In the genomic region with DNA sequence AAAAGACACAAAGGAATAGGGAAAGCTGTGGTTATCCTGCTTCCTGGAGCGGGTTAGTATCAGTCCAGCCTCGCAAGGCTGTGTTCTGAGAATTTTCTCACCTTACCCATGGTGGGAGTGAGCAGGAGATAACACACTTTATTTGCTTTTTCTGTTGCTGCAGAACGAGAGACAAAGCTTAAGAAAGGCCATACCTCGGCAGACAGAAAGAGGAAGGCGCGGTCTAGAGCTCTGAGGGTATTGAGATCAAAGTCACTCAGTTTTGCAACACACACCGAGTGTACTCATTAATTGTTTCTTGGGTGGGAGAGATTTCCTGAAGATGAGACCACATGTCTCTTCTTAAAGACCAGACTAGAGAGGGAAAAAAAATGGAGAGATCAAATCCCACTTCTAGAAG, we compare ENCODE assay signal across 15 mouse cellular contexts. TPM values are rescaled to one million over a fixed set of nuclear protein-coding genes. Genes with fewer than 3 reads are reported as not detected.
DNase-seq lines count a peak whose midpoint lies in the region; ATAC-seq and TF ChIP-seq lines count a peak whose summit lies in the region.
"Had no signal": no experiment of that assay in that cellular context is flagged by ENCODE, and none has a peak within 500 bp of the region (broad histone marks: within the 10 kb centered on the region; RNA-seq: fewer than 3 reads in every experiment).

No protein-coding gene starts in this region.

- 54% methylated on average over 7 of the region's 7 CpGs for WGBS in liver, adult 2 months
- 41% methylated on average over 7 of the region's 7 CpGs for WGBS in liver, embryonic 11.5 days
- WGBS in stomach, postnatal 0 days, result 51% methylated on average over 7 of the region's 7 CpGs
- 83% methylated on average over 7 of the region's 7 CpGs for WGBS in hindbrain, embryonic 10.5 days

- H3K9me3 ChIP-seq in liver, embryonic 11.5 days (ENCODE audit: control insufficient read depth, low read length), result no peaks in the 10 kb centered on the region
- no peaks in the 10 kb centered on the region for H3K9me3 ChIP-seq in stomach, postnatal 0 days (ENCODE audit: control insufficient read depth, low read length)
- no peaks in the 10 kb centered on the region for H3K9me3 ChIP-seq in hindbrain, embryonic 10.5 days
- H3K9me3 ChIP-seq: embryonic facial prominence, embryonic 12.5 days had no signal

- TF ChIP-seq EP300 in stomach, postnatal 0 days (optimal IDR thresholded peaks at IDR 0.05), result no peak

- no peaks in the 10 kb centered on the region for H3K79me2 ChIP-seq in liver, adult 2 months (ENCODE audit: control insufficient read depth, insufficient read depth, low read length)

- no peaks in the 10 kb centered on the region for H3K36me3 ChIP-seq in liver, adult 2 months (ENCODE audit: control insufficient read depth, insufficient read depth, low read length)
- no peaks in the 10 kb centered on the region for H3K36me3 ChIP-seq in liver, embryonic 11.5 days (ENCODE audit: control insufficient read depth, insufficient read depth, low read length)
- no peaks in the 10 kb centered on the region for H3K36me3 ChIP-seq in stomach, postnatal 0 days (ENCODE audit: control insufficient read depth, insufficient read depth, low read length)
- no peaks in the 10 kb centered on the region for H3K36me3 ChIP-seq in hindbrain, embryonic 10.5 days
- H3K36me3 ChIP-seq: embryonic facial prominence, embryonic 12.5 days had no signal

- peaks cover 8% of the 10 kb centered on the region for H3K4me1 ChIP-seq in liver, adult 2 months (ENCODE audit: control insufficient read depth, insufficient read depth, low read length)
- no peaks in the 10 kb centered on the region for H3K4me1 ChIP-seq in liver, embryonic 11.5 days (replicated peaks; ENCODE audit: control insufficient read depth, insufficient read depth, low read length)
- no peaks in the 10 kb centered on the region for H3K4me1 ChIP-seq in stomach, postnatal 0 days (replicated peaks; ENCODE audit: control insufficient read depth, insufficient read depth)
- peaks cover 13% of the 10 kb centered on the region for H3K4me1 ChIP-seq in hindbrain, embryonic 10.5 days (replicated peaks)
- H3K4me1 ChIP-seq: embryonic facial prominence, embryonic 12.5 days had no signal

- H3K9ac ChIP-seq in liver, adult 2 months (ENCODE audit: low read depth, low read length), result no peak overlapping the region
- no peak overlapping the region for H3K9ac ChIP-seq in liver, embryonic 11.5 days (ENCODE audit: low read depth, low read length)
- H3K9ac ChIP-seq in stomach, postnatal 0 days (ENCODE audit: low read length), result no peak overlapping the region
- H3K9ac ChIP-seq: embryonic facial prominence, embryonic 12.5 days had no signal

- no peak for DNase-seq in liver, adult 2 months (ENCODE audit: extremely low read depth, low read depth, low spot score)
- DNase-seq in liver, embryonic 11.5 days (ENCODE audit: low spot score), result no peak
- DNase-seq in thymus, postnatal 0 days (ENCODE audit: low spot score), result peak; percentile 53
- DNase-seq in thymus, adult 18-20 months, result no peak
- DNase-seq in stomach, postnatal 0 days (ENCODE audit: low spot score), result no peak
- no peak for DNase-seq in testis, postnatal 10 days (ENCODE audit: low spot score)
- no peak for DNase-seq in hindbrain, embryonic 10.5 days (ENCODE audit: low spot score)
- DNase-seq: cerebellum, adult 11-12 months; gastrocnemius, postnatal 10 days; heart, postnatal 10 days; liver; spleen, adult 18-20 months had no signal

- H3K27me3 ChIP-seq in liver, adult 2 months (ENCODE audit: control insufficient read depth, insufficient read depth, low read length), result no peaks in the 10 kb centered on the region
- no peaks in the 10 kb centered on the region for H3K27me3 ChIP-seq in liver, embryonic 11.5 days (replicated peaks; ENCODE audit: control insufficient read depth, insufficient read depth, low read length)
- H3K27me3 ChIP-seq in stomach, postnatal 0 days (ENCODE audit: control insufficient read depth, insufficient read depth, low read length), result no peaks in the 10 kb centered on the region
- H3K27me3 ChIP-seq in hindbrain, embryonic 10.5 days (ENCODE audit: insufficient read depth, poor library complexity, severe bottlenecking), result no peaks in the 10 kb centered on the region
- H3K27me3 ChIP-seq: embryonic facial prominence, embryonic 12.5 days had no signal

- TF ChIP-seq CTCF in liver, adult 2 months (IDR thresholded peaks at IDR 0.05; ENCODE audit: low read depth, low read length), result no peak
- TF ChIP-seq CTCF in stomach, postnatal 0 days (IDR thresholded peaks at IDR 0.05; ENCODE audit: low read depth), result no peak

- H3K4me3 ChIP-seq in liver, adult 2 months (ENCODE audit: insufficient read depth, low read depth, low read length), result no peak overlapping the region
- no peak overlapping the region for H3K4me3 ChIP-seq in liver, embryonic 11.5 days (ENCODE audit: low read depth, low read length)
- H3K4me3 ChIP-seq in stomach, postnatal 0 days (ENCODE audit: low read depth, low read length), result no peak overlapping the region
- no peak overlapping the region for H3K4me3 ChIP-seq in hindbrain, embryonic 10.5 days
- H3K4me3 ChIP-seq: embryonic facial prominence, embryonic 12.5 days had no signal

- TF ChIP-seq POLR2A in liver, adult 2 months (IDR thresholded peaks at IDR 0.05; ENCODE audit: extremely low read depth, insufficient read depth, low read length), result no peak

- peak overlapping the region; percentile 63 for H3K27ac ChIP-seq in liver, adult 2 months (replicated peaks; ENCODE audit: insufficient read depth, low read depth, low read length)
- no peak overlapping the region for H3K27ac ChIP-seq in liver, embryonic 11.5 days (ENCODE audit: low read depth, low read length)
- H3K27ac ChIP-seq in stomach, postnatal 0 days (replicated peaks), result peak overlapping the region; percentile 46; the same call in 1 of the 2 replicates
- no peak overlapping the region for H3K27ac ChIP-seq in hindbrain, embryonic 10.5 days
- H3K27ac ChIP-seq: embryonic facial prominence, embryonic 12.5 days had no signal

- no peak for ATAC-seq in liver, embryonic 11.5 days (replicated peaks; ENCODE audit: low FRiP score)
- ATAC-seq in megakaryocyte, adult 5-6 weeks (ENCODE audit: poor library complexity, severe bottlenecking), result peak; percentile 73
- ATAC-seq in stomach, postnatal 0 days (ENCODE audit: low FRiP score, low TSS enrichment), result peak; percentile 45; the same call in 1 of the 2 replicates
- ATAC-seq: hindbrain, embryonic 16.5 days had no signal

- no peak overlapping the region for H3K4me2 ChIP-seq in liver, embryonic 11.5 days
- H3K4me2 ChIP-seq in stomach, postnatal 0 days (replicated peaks; ENCODE audit: low read depth), result no peak overlapping the region
- H3K4me2 ChIP-seq: embryonic facial prominence, embryonic 12.5 days had no signal

RNA-seq across cellular contexts. Expression of gene Btg1, which starts 37.8 kb away (rescaled TPM):
- 12.6 and 28.1 TPM in 2 replicates for total RNA-seq in liver, adult 2 months (2014; rRNA removed)
- 11.2 and 19.1 TPM in 2 replicates for polyA plus RNA-seq in liver, adult 2 months (2012; rRNA removed)
- 11.8 and 13.3 TPM in 2 replicates for polyA plus RNA-seq in liver, embryonic 11.5 days (2014; fragmentation: Nextera tagmentation; extraction: Ambion mirVana)
- 127 and 139 TPM in 2 replicates for polyA plus RNA-seq in thymus, postnatal 0 days (2015; fragmentation: Nextera tagmentation; extraction: Ambion mirVana)
- 146 and 153 TPM in 2 replicates for total RNA-seq in megakaryocyte, adult 5-6 weeks (2015)
- total RNA-seq in megakaryocyte, adult 5-6 weeks (2017), result 157 and 197 TPM in 2 replicates
- polyA plus RNA-seq in stomach, postnatal 0 days (2015; fragmentation: Nextera tagmentation; extraction: Ambion mirVana), result 59.8 and 63.0 TPM in 2 replicates
- polyA plus RNA-seq in hindbrain, embryonic 10.5 days (2016; fragmentation: Nextera tagmentation; extraction: Ambion mirVana), result 34.9 and 43.8 TPM in 2 replicates

Comparison
In these comparisons a context has a peak if more than half of its experiments do, and no peak if none do; other contexts are left out.
1. H3K27ac ChIP-seq: peak in liver, adult 2 months (single experiment) and stomach, postnatal 0 days (single experiment); none in liver, embryonic 11.5 days (single experiment) and hindbrain, embryonic 10.5 days (single experiment).